Mouse (Mus musculus) CH12.LX (cell line): ENCODE measurements at regions not wholly inside any gene's neighbourhood (a gene's known extent, or its start where the extent isn't known, plus 50 kb on each side); places are given as distances from the start of the nearest gene placed in this dataset.

Source experiments
- DNase-seq: peaks from one replicate; pipeline ENCODE4 v3.0.0-alpha.2; 2013; ENCODE audit errors: extremely low read depth
- H3K27ac ChIP-seq: 2 replicates; pipeline ENCODE4 v1.5.1; 2012; ENCODE audit warnings: low read depth, mild to moderate bottlenecking, control low read depth, moderate library complexity; ENCODE audit not compliant: insufficient read depth
- H3K27me3 ChIP-seq: replicated peaks from 2 replicates; pipeline ENCODE3; 2012; ENCODE audit warnings: inconsistent platforms
- H3K36me3 ChIP-seq, 2 experiments: replicated peaks in 1 of 2; 2 replicates each; pipeline versions ENCODE3 to v1.6.1; 2012; ENCODE audit warnings: inconsistent platforms in 1 of 2, low read length in 1 of 2, mild to moderate bottlenecking in 1 of 2, mixed read lengths in 1 of 2, moderate library complexity in 1 of 2; ENCODE audit not compliant: control insufficient read depth in 1 of 2, insufficient read depth in 1 of 2
- H3K4me1 ChIP-seq, 2 experiments: 2 replicates each; pipeline ENCODE4 v1.6.1; 2012; ENCODE audit warnings: inconsistent platforms in 1 of 2, moderate library complexity in 1 of 2; ENCODE audit not compliant: insufficient read depth in 2 of 2, control insufficient read depth in 1 of 2
- H3K4me2 ChIP-seq: 2 replicates; pipeline ENCODE4 v1.6.1; 2012; ENCODE audit warnings: low read depth, mild to moderate bottlenecking, control low read depth; ENCODE audit not compliant: poor library complexity, insufficient read depth, severe bottlenecking
- H3K4me3 ChIP-seq, 3 experiments: fragments of 150-350 bp in 1 of 3; sonication (generic) in 1 of 3; replicated peaks in 1 of 3; 2 replicates each; pipeline versions ENCODE3 to v1.5.1; 2011 to 2012; ENCODE audit warnings: low read depth in 2 of 3, low read length in 2 of 3, mild to moderate bottlenecking in 2 of 3, moderate library complexity in 2 of 3, control low read depth in 1 of 3, improper control_type of control experiment in 1 of 3, inconsistent platforms in 1 of 3, mixed read lengths in 1 of 3; ENCODE audit not compliant: poor library complexity in 1 of 3
- H3K79me2 ChIP-seq: replicated peaks from 2 replicates; pipeline ENCODE4 v1.6.1; 2012; ENCODE audit warnings: mild to moderate bottlenecking, moderate library complexity; ENCODE audit not compliant: control insufficient read depth, poor library complexity, insufficient read depth, severe bottlenecking; ENCODE audit errors: extremely low read depth
- H3K9ac ChIP-seq: 2 replicates; pipeline ENCODE4 v1.6.1; 2012; ENCODE audit warnings: low read depth, mild to moderate bottlenecking, control low read depth, moderate library complexity; ENCODE audit not compliant: insufficient read depth
- H3K9me3 ChIP-seq: replicated peaks from 2 replicates; pipeline ENCODE3; 2012; ENCODE audit warnings: low read length, inconsistent platforms, mixed read lengths
- BHLHE40 ChIP-seq: IDR thresholded peaks from 2 replicates; pipeline ENCODE4 v1.6.1; 2011; ENCODE audit warnings: mild to moderate bottlenecking, low read depth, low read length, improper control_type of control experiment
- CHD2 ChIP-seq: IDR thresholded peaks from 2 replicates; pipeline ENCODE4 v1.6.1; 2011; ENCODE audit warnings: low read length, improper control_type of control experiment
- CTCF ChIP-seq, 2 experiments: IDR thresholded peaks in 1 of 2; conservative IDR thresholded peaks in 1 of 2; 2 replicates each; pipeline ENCODE4 v1.5.1; 2011 to 2012; ENCODE audit warnings: low read depth in 2 of 2, low read length in 2 of 2, improper control_type of control experiment in 1 of 2, inconsistent platforms in 1 of 2, mild to moderate bottlenecking in 1 of 2, moderate library complexity in 1 of 2
- ELF1 ChIP-seq: IDR thresholded peaks from 2 replicates; pipeline ENCODE4 v1.6.1; 2014; ENCODE audit warnings: low read depth, mild to moderate bottlenecking, inconsistent platforms, low read length, improper control_type of control experiment
- EP300 ChIP-seq: IDR thresholded peaks from 2 replicates; pipeline ENCODE4 v1.6.1; 2011; ENCODE audit warnings: low read length, improper control_type of control experiment
- ETS1 ChIP-seq: conservative IDR thresholded peaks from 2 replicates; pipeline ENCODE4 v1.6.1; 2012; ENCODE audit warnings: low read depth, mild to moderate bottlenecking, inconsistent platforms, low read length, improper control_type of control experiment, moderate library complexity
- GABPA ChIP-seq: IDR thresholded peaks from 2 replicates; pipeline ENCODE4 v1.6.1; 2012; ENCODE audit warnings: low read depth, low read length, improper control_type of control experiment, inconsistent platforms; ENCODE audit not compliant: insufficient replicate concordance
- IRF4 ChIP-seq: IDR thresholded peaks from 2 replicates; pipeline ENCODE4 v1.6.1; 2014; ENCODE audit warnings: low read depth, mild to moderate bottlenecking, inconsistent platforms, low read length, improper control_type of control experiment
- JUND ChIP-seq: conservative IDR thresholded peaks from 2 replicates; pipeline ENCODE4 v1.6.1; 2011; ENCODE audit warnings: low read depth, low read length, improper control_type of control experiment
- KAT2A ChIP-seq: IDR thresholded peaks from 2 replicates; pipeline ENCODE4 v1.6.1; 2012; ENCODE audit warnings: low read length, improper control_type of control experiment, inconsistent platforms; ENCODE audit not compliant: insufficient replicate concordance
- MAFK ChIP-seq: IDR thresholded peaks from 2 replicates; pipeline ENCODE4 v1.6.1; 2011; ENCODE audit warnings: low read length, improper control_type of control experiment; ENCODE audit not compliant: insufficient replicate concordance
- MAZ ChIP-seq: IDR thresholded peaks from 2 replicates; pipeline ENCODE4 v1.6.1; 2012; ENCODE audit warnings: low read depth, mild to moderate bottlenecking, inconsistent platforms, low read length, improper control_type of control experiment, moderate library complexity
- MEF2A ChIP-seq: IDR thresholded peaks from 2 replicates; pipeline ENCODE4 v1.6.1; 2014; ENCODE audit warnings: low read depth, mild to moderate bottlenecking, inconsistent platforms, low read length, improper control_type of control experiment, borderline replicate concordance
- MXI1 ChIP-seq: IDR thresholded peaks from 2 replicates; pipeline ENCODE4 v1.6.1; 2011; ENCODE audit warnings: mild to moderate bottlenecking, low read depth, low read length, improper control_type of control experiment
- RAD21 ChIP-seq: IDR thresholded peaks from 2 replicates; pipeline ENCODE4 v1.6.1; 2011; ENCODE audit warnings: low read depth, mild to moderate bottlenecking, low read length, improper control_type of control experiment, moderate library complexity
- SIN3A ChIP-seq: IDR thresholded peaks from 2 replicates; pipeline ENCODE4 v1.6.1; 2012; ENCODE audit warnings: low read length, improper control_type of control experiment, inconsistent platforms
- USF2 ChIP-seq: conservative IDR thresholded peaks from 2 replicates; pipeline ENCODE4 v1.6.1; 2011; ENCODE audit warnings: low read depth, low read length, improper control_type of control experiment
- ZKSCAN1 ChIP-seq: IDR thresholded peaks from 2 replicates; pipeline ENCODE4 v1.6.1; 2012; ENCODE audit warnings: low read depth, inconsistent platforms, low read length, improper control_type of control experiment, borderline replicate concordance
- ZMIZ1 ChIP-seq: IDR thresholded peaks from 2 replicates; pipeline ENCODE4 v1.6.1; 2012; ENCODE audit warnings: low read depth, mild to moderate bottlenecking, inconsistent platforms, low read length, improper control_type of control experiment
- ZNF384 ChIP-seq: IDR thresholded peaks from 2 replicates; pipeline ENCODE4 v1.6.1; 2012; ENCODE audit warnings: low read depth, low read length, improper control_type of control experiment, inconsistent platforms
- dilution Hi-C: fragments of 300-500 bp; cut with MboI; formaldehyde crosslinking; loops from 2 replicates; pipeline ENCODE4 v1.14.3; 2020; ENCODE audit warnings: low sequenced_read_pairs; ENCODE audit not compliant: extremely low pct_unique_long_range_greater_than_20kb, extremely low pct_ligation_motif_present
- in situ Hi-C: fragments of 300-500 bp; cut with MboI; formaldehyde crosslinking; loops from 3 replicates; pipeline ENCODE4 v1.14.3; 2019; ENCODE audit warnings: low sequenced_read_pairs, low pct_ligation_motif_present, low pct_unique_long_range_greater_than_20kb, mixed read lengths

DNA sequence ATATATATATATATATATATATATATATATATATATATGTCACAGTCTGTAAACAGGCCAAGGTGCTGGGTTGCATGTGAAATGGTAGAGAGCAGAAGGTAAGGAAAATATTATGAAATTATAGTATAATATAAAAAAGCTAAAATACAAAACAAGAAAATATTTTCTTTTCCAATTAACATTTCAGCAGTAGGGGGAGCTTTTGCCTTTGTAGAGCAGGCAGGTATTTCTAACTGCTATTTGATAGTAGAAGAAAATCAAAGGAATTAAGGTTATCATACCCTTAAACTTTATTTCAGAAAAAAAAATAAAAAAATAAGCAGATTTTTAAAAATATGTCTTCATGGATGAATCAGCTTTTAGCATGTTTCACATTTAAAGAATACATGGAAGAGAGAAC, 879.1 kb upstream of the Cdh18 start:
- DNase-seq = no peak

DNA sequence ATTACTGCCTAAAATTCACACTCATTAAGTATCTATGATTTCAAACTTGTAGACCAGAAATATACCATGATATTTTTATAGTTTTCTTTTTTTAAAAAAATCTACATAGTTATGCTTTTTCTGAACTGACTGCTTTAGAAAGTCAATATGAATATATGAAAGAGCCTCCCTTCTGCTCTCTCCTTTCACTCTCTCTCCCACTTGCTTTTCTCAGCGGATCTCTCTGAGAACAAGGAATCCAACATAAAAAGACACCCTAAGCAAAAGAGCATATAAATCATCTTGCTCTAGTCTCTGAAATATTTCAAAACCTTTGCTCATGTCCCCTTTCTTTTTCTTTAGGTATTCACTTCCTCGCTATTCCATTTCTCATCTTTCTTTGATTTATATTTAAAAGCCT, 864.7 kb upstream of the Cdh18 start:
- no peaks in the 10 kb centered on the region for H3K36me3 ChIP-seq
- no peak overlapping the region for H3K4me2 ChIP-seq
- no peaks in the 10 kb centered on the region for H3K27me3 ChIP-seq
- no peaks in the 10 kb centered on the region for H3K9me3 ChIP-seq
- H3K4me3 ChIP-seq = no peak overlapping the region
- DNase-seq = no peak
- H3K4me1 ChIP-seq = no peaks in the 10 kb centered on the region
- no peak overlapping the region for H3K27ac ChIP-seq
- dilution Hi-C loops = no loop called here
- no peak overlapping the region for H3K9ac ChIP-seq
- in situ Hi-C loops = no loop called here
- no peaks in the 10 kb centered on the region for H3K79me2 ChIP-seq
- TF ChIP-seq KAT2A (no peak), BHLHE40 (no peak), ZKSCAN1 (no peak), ETS1 (no peak), MAFK (no peak), MEF2A (no peak), ELF1 (no peak), CHD2 (no peak), ZNF384 (no peak), CTCF (conservative IDR thresholded peaks at IDR 0.05 in 1 of 2, IDR thresholded peaks at IDR 0.05 in 1 of 2; ENCODE audit: low read depth in 2 of 2, low read length in 2 of 2) (no peak), IRF4 (no peak), USF2 (no peak), MAZ (no peak), ZMIZ1 (no peak), RAD21 (no peak), MXI1 (no peak), JUND (no peak), SIN3A (no peak), GABPA (no peak), EP300 (no peak)

More for the DNA sequence above, 879.1 kb upstream of the Cdh18 start:
- Histone ChIP-seq H3K4me3 (no peak overlapping the region), H3K4me2 (no peak overlapping the region), H3K9ac (no peak overlapping the region), H3K36me3 (no peaks in the 10 kb centered on the region), H3K27ac (no peak overlapping the region), H3K79me2 (no peaks in the 10 kb centered on the region), H3K27me3 (no peaks in the 10 kb centered on the region), H3K9me3 (no peaks in the 10 kb centered on the region)
- in situ Hi-C loops = no loop called here
- dilution Hi-C loops = no loop called here
- peak; percentile 20 for TF ChIP-seq RAD21
- no peak for TF ChIP-seq MXI1
- TF ChIP-seq, all 38 proteins: peak for 1
- H3K4me1 ChIP-seq = peaks cover 0 to 4% of the 10 kb centered on the region in 2 experiments; a peak in 2 of 4 replicates
